Mouse (Mus musculus): ENCODE measurements at regions not wholly inside any gene's neighbourhood (a gene's known extent, or its start where the extent isn't known, plus 50 kb on each side); places are given as distances from the start of the nearest gene placed in this dataset.

DNA sequence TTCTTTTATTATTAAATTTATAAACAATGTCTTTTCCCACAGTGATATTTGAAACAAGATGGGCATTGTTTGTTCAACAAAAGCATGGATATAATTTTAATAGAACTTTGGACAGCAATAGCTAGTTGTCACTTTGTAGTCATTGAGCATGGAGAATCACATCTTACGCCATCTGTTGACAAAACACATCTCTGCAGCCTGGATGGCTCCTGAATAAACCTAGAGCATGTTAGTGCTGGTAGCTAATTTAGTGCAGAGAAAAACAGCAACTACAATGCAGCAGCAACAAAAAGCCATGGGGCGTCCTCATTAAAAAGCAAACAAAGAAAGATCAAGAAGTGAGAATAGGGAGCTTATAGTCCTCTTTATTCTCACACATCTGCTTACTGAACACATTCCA, 900.9 kb upstream of the Cdh7 start:
- DNase-seq (ENCODE audit: low spot score in 2 of 2) = peak in 1 of 2 experiments; percentile 5

DNA sequence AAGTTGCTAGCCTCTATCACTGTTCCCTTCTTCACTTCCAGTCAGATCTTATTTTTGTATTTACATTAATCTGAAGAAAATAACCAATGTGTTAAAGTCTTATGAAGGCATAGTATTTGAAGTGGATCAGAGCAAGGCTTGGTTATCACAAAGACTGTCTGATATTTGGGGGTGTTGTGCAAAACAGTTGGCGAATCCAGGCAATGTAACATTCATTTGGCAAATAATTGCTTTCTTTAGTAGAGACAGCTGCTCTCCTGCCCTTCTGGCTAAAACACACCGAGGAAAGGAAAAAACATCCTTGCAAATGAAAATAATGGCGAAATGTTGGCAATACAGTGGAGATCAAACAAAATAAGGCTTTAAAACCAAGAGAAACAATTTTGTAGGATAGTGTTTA, 896.1 kb upstream of the Cdh7 start:
- peak in 1 of 2 experiments; percentile 13 for DNase-seq (ENCODE audit: low spot score in 2 of 2)

DNA sequence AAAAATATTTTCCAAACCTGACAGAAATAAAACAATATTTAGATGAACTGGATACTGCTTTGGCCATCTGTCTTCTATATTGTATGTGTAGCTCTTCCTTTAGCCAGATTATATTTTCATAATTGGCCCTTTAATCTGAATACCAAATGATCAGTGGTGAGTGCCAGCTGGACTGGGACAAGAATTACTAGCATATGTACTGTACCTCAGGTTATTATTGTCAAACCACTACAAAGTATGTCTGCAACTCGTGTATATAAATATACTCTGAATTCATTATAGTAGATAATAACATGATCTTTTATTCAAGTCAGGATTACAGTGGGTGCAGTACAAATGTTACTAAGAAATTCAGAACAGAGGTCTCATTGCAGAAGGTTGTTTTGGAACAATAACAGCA, 877.2 kb upstream of the Cdh7 start:
- peak in 1 of 2 experiments; percentile 6 for DNase-seq (ENCODE audit: low spot score in 2 of 2)

Data from layer of hippocampus, postnatal 14 days (tissue).